Mouse (Mus musculus) kidney, postnatal 10 days (tissue): ENCODE results near the gene Smlr1.

Experiments used
- DNase-seq: peaks from one replicate; pipeline ENCODE4 v3.0.0; 2021; ENCODE audit warnings: mixed read lengths

The Smlr1 gene

DNA sequence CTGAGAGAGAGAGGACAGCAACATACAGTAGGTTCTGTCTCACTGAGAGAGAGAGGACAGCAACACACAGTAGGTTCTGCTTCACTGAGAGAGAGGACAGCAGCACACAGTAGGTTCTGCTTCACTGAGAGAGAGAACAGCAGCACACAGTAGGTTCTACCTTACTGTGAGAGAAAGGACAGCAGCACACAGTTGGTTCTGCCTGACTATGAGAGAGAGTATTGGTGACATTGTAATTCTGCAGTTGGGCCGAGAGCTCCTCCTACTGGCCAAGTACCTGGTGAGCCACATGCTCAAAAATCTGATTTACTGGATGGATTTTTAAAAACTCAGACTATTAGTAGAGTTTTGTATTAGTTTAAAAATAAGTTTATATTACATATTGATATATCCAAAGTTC, 47.6 kb downstream of the Smlr1 start:
- peak; percentile 87 for DNase-seq

DNA sequence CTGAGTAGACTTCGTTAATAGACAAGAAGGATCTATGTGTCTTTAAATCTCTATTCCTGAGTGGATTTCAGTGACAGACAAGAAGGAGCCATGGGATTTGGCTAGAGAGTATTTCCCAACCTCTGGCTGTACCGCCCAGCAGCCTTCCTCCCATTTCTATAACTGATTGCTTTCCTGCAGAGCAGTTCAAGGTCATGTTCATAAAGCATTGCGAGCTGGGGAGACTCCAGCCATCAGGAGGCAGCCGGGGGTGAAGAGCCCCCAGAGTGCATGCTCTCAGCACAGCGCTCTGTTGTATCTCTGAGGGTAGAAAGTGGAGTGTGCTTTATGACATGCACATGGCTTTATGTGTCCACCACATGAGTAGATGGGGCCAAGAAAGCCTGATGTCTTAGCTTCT, 53.3 kb downstream of the Smlr1 start:
- DNase-seq: no peak

DNA sequence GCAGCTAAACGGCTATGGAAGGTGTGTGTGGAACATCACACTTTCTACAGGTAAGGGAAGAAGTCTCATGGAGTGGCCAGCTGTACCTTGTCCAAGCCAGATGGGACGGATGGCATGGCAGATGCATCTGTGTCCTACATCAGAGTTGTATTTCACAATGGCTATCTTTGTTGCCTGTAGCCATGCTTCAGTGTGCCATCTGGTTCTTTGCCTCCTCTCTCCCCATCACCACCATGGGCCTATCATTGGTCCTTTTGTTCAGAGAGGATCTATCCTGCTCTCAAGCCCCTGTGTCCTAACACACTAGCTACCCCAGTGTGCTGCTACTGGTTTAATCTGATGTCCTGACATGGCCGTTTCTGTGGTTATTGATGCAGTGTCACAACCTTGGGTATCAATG, 56.4 kb downstream of the Smlr1 start:
- no peak for DNase-seq
